Mouse (Mus musculus): Measurements from ENCODE around the gene Parp14.

Parp14 gene

GRCm38 (mm10) chr16:35787568-35788189, 83.7 kb downstream of the Parp14 start:
- in situ Hi-C loops (cut with MboI) = no loop called here

DNA sequence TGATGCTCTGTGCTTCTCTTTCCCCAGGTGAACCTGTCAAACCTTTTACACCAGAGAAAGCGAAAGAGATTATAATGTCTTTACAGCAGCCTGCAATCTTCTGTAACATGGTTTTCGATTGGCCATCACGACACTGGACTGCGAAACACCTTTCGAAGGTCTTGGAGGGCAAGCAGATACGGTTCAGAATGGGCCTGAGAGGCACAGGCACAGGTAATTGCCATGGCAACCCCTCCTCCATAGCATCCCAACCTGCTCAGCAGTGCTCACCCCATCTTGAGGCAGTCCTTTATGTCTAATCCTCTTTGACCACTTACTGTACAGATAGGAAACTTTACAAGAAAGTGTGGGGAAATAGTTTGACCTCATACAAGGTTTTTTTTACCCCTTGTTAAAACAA, 84.2 kb downstream of the Parp14 start:
- in situ Hi-C loops (cut with MboI) = no loop called here

DNA sequence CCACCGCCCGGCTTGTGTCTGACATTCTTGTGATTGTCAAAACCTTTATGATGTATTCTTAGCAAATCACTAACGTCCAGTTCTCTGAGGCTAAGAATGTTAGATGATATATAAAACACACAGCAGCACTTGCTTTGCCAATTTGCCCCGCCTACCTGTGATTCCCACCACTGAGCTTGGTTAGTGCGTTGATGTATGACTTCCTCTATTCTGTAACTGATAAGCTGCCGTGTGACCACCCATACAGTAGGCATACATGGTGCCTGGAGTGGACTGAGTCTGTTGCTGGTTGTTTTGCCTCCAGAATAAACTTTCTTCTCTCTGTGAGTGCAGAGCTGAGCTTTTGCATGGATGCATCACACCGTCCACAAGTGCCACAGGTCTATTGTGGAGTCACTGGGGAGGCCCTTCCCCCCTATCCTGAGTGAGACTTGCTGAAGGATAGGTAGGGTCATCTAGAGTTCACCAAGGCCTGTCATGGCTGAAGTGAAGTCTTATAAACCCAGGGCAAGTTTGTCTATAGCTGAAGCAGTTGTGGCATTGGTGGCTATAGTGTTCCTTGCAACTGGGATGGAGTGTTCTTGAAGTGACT, 87.1 kb downstream of the Parp14 start:
- in situ Hi-C loops (cut with MboI) = no loop called here

- in situ Hi-C loops (cut with MboI) = no loop called here
These were observed 88.2 kb downstream of the Parp14 start for GRCm38 (mm10) chr16:35783207-35783573.

All from mature B cell (primary cell).